In genomic region chr9:108204884-108205570, GRCm38 (mm10) we compare ENCODE assay signal across 12 mouse cellular contexts. TPM values are rescaled to one million over a fixed set of nuclear protein-coding genes. Genes with fewer than 3 reads are reported as not detected.
A peak's percentile ranks its signal among the peaks of the same experiment; 100 is the strongest.
DNase-seq lines count a peak whose midpoint lies in the region; ATAC-seq and TF ChIP-seq lines count a peak whose summit lies in the region.
"Had no signal": no experiment of that assay in that cellular context is flagged by ENCODE, and none has a peak within 500 bp of the region (broad histone marks: within the 10 kb centered on the region; RNA-seq: fewer than 3 reads in every experiment).

No protein-coding gene starts in this region.

- ATAC-seq in forebrain, embryonic 12.5 days (ENCODE audit: low FRiP score) = peak; percentile 66
- no peak for ATAC-seq in megakaryocyte, adult 5-6 weeks (ENCODE audit: poor library complexity, severe bottlenecking)

- H3K4me2 ChIP-seq in forebrain, embryonic 12.5 days = no peak overlapping the region

- intact Hi-C loops in left cerebral cortex, postnatal 4 days (cut with DNase I) = loop anchor here (5.0 kb wide), 1 partner anchor 108 kb away; no protein-coding TSS in a partner anchor
- intact Hi-C loops in left cerebral cortex, postnatal 14 days (cut with DNase I) = loop anchor here (5.0 kb wide), 2 partner anchors 68 to 72 kb away; no protein-coding TSS in a partner anchor

- H3K4me3 ChIP-seq in forebrain, embryonic 12.5 days (replicated peaks) = no peak overlapping the region
- H3K4me3 ChIP-seq in midbrain, embryonic 10.5 days = 0 out of 2 replicates have a peak overlapping the region, but pooled peaks have one; percentile 9
- H3K4me3 ChIP-seq in olfactory bulb, adult 2 months (ENCODE audit: insufficient read depth, low read depth, low read length) = no peak overlapping the region

- TF ChIP-seq POLR2A in olfactory bulb, adult 2 months (IDR thresholded peaks at IDR 0.05; ENCODE audit: insufficient read depth, low read depth, low read length) = no peak; the same call in 1 of the 2 replicates

- H3K9me3 ChIP-seq in forebrain, embryonic 12.5 days = no peaks in the 10 kb centered on the region
- H3K9me3 ChIP-seq in midbrain, embryonic 10.5 days (replicated peaks) = no peaks in the 10 kb centered on the region

- no peak for TF ChIP-seq CTCF in olfactory bulb, adult 2 months (IDR thresholded peaks at IDR 0.05; ENCODE audit: insufficient read depth, low read depth, low read length)

- H3K9ac ChIP-seq in forebrain, embryonic 12.5 days = no peak overlapping the region

- no peaks in the 10 kb centered on the region for H3K27me3 ChIP-seq in forebrain, embryonic 12.5 days
- H3K27me3 ChIP-seq in midbrain, embryonic 10.5 days (ENCODE audit: low read depth, poor library complexity, severe bottlenecking) = no peaks in the 10 kb centered on the region

- peaks cover 30% of the 10 kb centered on the region for H3K4me1 ChIP-seq in forebrain, embryonic 12.5 days
- peaks cover 41% of the 10 kb centered on the region for H3K4me1 ChIP-seq in midbrain, embryonic 10.5 days
- H3K4me1 ChIP-seq in olfactory bulb, adult 2 months (ENCODE audit: control insufficient read depth, insufficient read depth, low read length) = peaks cover 31% of the 10 kb centered on the region

- H3K27ac ChIP-seq in forebrain, embryonic 12.5 days = peak overlapping the region; percentile 16; the same call in 1 of the 2 replicates
- H3K27ac ChIP-seq in midbrain, embryonic 10.5 days (replicated peaks) = peak overlapping the region; percentile 74
- H3K27ac ChIP-seq in olfactory bulb, adult 2 months (ENCODE audit: insufficient read depth, low read depth, low read length) = peak overlapping the region; percentile 83

- H3K36me3 ChIP-seq in forebrain, embryonic 12.5 days (replicated peaks) = peaks cover 38% of the 10 kb centered on the region
- H3K36me3 ChIP-seq in midbrain, embryonic 10.5 days = peaks cover 46% of the 10 kb centered on the region

- WGBS in forebrain, embryonic 12.5 days = 45% methylated on average over 8 of the region's 8 CpGs
- 39% methylated on average over 8 of the region's 8 CpGs for whole genome bisulfite sequencing in midbrain, embryonic 10.5 days
- 33% methylated on average over 8 of the region's 8 CpGs for WGBS in olfactory bulb, adult 2 months

- DNase-seq in left cerebral cortex, postnatal 4 days = peak; percentile 39
- no peak for DNase-seq in left cerebral cortex, postnatal 14 days (ENCODE audit: low spot score in 2 of 2)
- DNase-seq in midbrain, embryonic 10.5 days (ENCODE audit: low spot score) = peak; percentile 65
- DNase-seq in spleen, postnatal 14 days (ENCODE audit: low spot score in 2 of 2) = no peak
- no peak for DNase-seq in lung, adult 18-20 months
- DNase-seq: cerebellum, postnatal 36 days; gastrocnemius, postnatal 36 days; heart, postnatal 14 days; kidney, adult 8-10 months had no signal

RNA-seq across cellular contexts. Expression of gene Bsn, which starts 14.8 kb away (rescaled TPM):
- total RNA-seq in left cerebral cortex, postnatal 4 days (2021) = 10 to 100 TPM; 70.4 to 74.5 TPM
- total RNA-seq in left cerebral cortex, postnatal 14 days (2021) = 100 to 1,000 TPM; 223 to 244 TPM
- polyA plus RNA-seq in forebrain, embryonic 12.5 days (2016; fragmentation: Nextera tagmentation; extraction: Ambion mirVana) = 3.6 and 3.9 TPM in 2 replicates
- 1.1 and 1.7 TPM in 2 replicates for polyA plus RNA-seq in midbrain, embryonic 10.5 days (2016; fragmentation: Nextera tagmentation; extraction: Ambion mirVana)
- polyA plus RNA-seq in olfactory bulb, adult 2 months (2012; ENCODE audit: insufficient read depth, insufficient read length, low replicate concordance, missing spikeins) = not detected in 2 replicates
- 0.91 and 1.5 TPM in 2 replicates for total RNA-seq in megakaryocyte, adult 5-6 weeks (2015)
- 0.37 and 0.62 TPM in 2 replicates for total RNA-seq in megakaryocyte, adult 5-6 weeks (2017)

RNA-seq across cellular contexts. Expression of gene Dag1, which starts 58.7 kb away (rescaled TPM):
- total RNA-seq in left cerebral cortex, postnatal 4 days (2021) = 100 to 1,000 TPM; 121 to 127 TPM
- total RNA-seq in left cerebral cortex, postnatal 14 days (2021) = 100 to 1,000 TPM; 122 to 125 TPM
- polyA plus RNA-seq in forebrain, embryonic 12.5 days (2016; fragmentation: Nextera tagmentation; extraction: Ambion mirVana) = 62.7 and 67.9 TPM in 2 replicates
- 71.1 and 77.0 TPM in 2 replicates for polyA plus RNA-seq in midbrain, embryonic 10.5 days (2016; fragmentation: Nextera tagmentation; extraction: Ambion mirVana)
- polyA plus RNA-seq in olfactory bulb, adult 2 months (2012; ENCODE audit: insufficient read depth, insufficient read length, low replicate concordance, missing spikeins) = not detected in 2 replicates
- 11.6 and 12.3 TPM in 2 replicates for total RNA-seq in megakaryocyte, adult 5-6 weeks (2015)
- 4.6 and 5.4 TPM in 2 replicates for total RNA-seq in megakaryocyte, adult 5-6 weeks (2017)

Comparison
In these comparisons a context has a peak if more than half of its experiments do, and no peak if none do; other contexts are left out.
1. DNase-seq: peak in left cerebral cortex, postnatal 4 days (single experiment) and midbrain, embryonic 10.5 days (single experiment); none in left cerebral cortex, postnatal 14 days (0 of 2), spleen, postnatal 14 days (0 of 2) and lung, adult 18-20 months (0 of 2).
2. H3K27ac ChIP-seq: peak in every context shown above with its lines; median percentile 83 in olfactory bulb, adult 2 months; 74 in midbrain, embryonic 10.5 days; 16 in forebrain, embryonic 12.5 days.
3. RNA of gene Bsn, which starts 14.8 kb away (total RNA-seq): 223 to 244 TPM in left cerebral cortex, postnatal 14 days and 70.4 to 74.5 TPM in left cerebral cortex, postnatal 4 days; 0.37 to 1.5 TPM in megakaryocyte, adult 5-6 weeks; every median in the first group is over 10 times any median in the second.
4. RNA of gene Dag1, which starts 58.7 kb away (total RNA-seq): 121 to 127 TPM in left cerebral cortex, postnatal 4 days and 122 to 125 TPM in left cerebral cortex, postnatal 14 days; 4.6 to 12.3 TPM in megakaryocyte, adult 5-6 weeks; every median in the first group is over 4 times any median in the second.